Mouse (Mus musculus): ENCODE data around the gene 1600014C23Rik. TPM values are rescaled to one million over a fixed set of nuclear protein-coding genes. Genes with fewer than 3 reads are reported as not detected.
A peak's percentile ranks its signal among the peaks of the same experiment; 100 is the strongest.

Gene 1600014C23Rik
- total RNA-seq, 1 experiment, result not detected

DNA sequence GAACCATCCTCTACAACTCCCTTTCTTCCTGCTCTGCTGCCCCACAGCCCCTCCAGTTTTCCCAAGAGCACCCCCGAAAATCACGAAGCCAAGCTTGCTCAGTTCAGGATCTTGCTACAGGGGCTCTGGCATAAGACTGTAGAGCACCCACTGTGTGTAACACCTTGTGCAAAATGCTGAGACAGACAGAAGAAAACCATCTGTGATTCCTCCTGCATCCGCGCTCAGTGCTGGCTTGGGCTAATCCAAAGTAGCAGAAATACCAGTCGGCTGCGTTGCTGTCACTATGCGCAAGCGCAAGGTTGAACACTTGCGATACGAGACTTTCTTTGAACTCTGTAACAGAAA, 9.1 kb downstream of the 1600014C23Rik start:
- Histone ChIP-seq H3K36me3 (ENCODE audit: control insufficient read depth, insufficient read depth, low read length, poor library complexity, severe bottlenecking) (no peaks in the 10 kb centered on the region), H3K4me3 (ENCODE audit: insufficient read depth in 1 of 2, low read depth in 1 of 2, low read length in 2 of 2, poor library complexity in 1 of 2, severe bottlenecking in 1 of 2) (no peak overlapping the region)

DNA sequence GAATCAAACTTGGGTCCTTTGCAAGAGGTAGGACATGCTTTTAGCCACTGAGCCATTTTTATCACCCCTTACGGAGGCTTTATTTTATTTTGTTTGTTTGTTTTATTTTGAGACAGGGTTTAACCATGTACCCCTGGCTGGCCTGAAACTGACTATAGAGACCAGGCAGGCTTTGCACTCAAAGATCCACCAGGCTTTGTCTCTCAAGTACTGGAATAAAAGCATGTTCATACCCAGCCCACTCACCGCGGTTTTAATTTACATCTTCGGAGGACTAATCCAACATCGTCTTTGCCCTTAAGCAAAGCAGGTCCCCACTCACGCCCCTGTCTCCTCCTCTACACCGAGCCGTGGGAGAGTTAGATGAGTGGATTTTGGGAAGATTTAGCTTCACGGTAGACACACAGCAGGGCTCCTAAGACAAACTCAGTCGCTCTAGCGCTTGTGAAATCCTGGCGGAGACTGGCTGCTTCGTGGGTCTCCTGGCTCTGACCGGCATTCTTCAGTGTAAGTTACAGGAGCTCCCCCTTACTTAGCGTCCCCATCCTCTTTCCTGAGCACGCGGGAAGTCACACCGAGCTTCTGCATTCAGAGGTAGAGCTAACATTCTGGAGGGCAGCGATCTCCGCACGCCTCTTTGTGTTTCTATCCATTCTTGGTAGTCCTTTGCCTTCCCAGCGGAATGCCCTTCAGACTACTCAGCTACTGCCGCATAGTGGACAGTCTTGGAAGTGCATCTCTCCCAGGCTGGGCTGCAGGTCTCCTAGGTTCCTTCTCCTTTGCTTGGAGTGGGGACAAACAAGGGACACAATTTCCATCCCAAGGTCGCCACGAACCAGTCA, 9.7 kb downstream of the 1600014C23Rik start:
- H3K27ac ChIP-seq (ENCODE audit: insufficient read depth, low read depth, low read length, poor library complexity, severe bottlenecking), result no peak overlapping the region
- H3K4me1 ChIP-seq (ENCODE audit: control insufficient read depth in 2 of 2, insufficient read depth in 2 of 2, low read length in 2 of 2, poor library complexity in 1 of 2), result peaks cover 1 to 7% of the 10 kb centered on the region in 2 experiments; a peak in 1 of 4 replicates
- no peaks in the 10 kb centered on the region for H3K36me3 ChIP-seq (ENCODE audit: control insufficient read depth, insufficient read depth, low read length, poor library complexity, severe bottlenecking)
- DNase-seq (ENCODE audit: low read depth, low spot score), result peak; percentile 90
- peak overlapping the region; percentile 72; the same call in 1 of the 2 replicates for H3K9ac ChIP-seq (ENCODE audit: insufficient read depth, low read depth, low read length, poor library complexity, severe bottlenecking)
- in situ Hi-C loops (cut with MboI; ENCODE audit: low sequenced_read_pairs in 2 of 2, unreplicated experiment in 2 of 2), result no loop called here
- peak overlapping the region; percentile 50 to 54 for H3K4me3 ChIP-seq (ENCODE audit: insufficient read depth in 1 of 2, low read depth in 1 of 2, low read length in 2 of 2, poor library complexity in 1 of 2, severe bottlenecking in 1 of 2)
- TF ChIP-seq CHD2 (IDR thresholded peaks at IDR 0.05; ENCODE audit: low read depth, low read length) (no peak), HCFC1 (IDR thresholded peaks at IDR 0.05; ENCODE audit: borderline replicate concordance, insufficient read depth, low read length) (no peak), ZC3H11A (IDR thresholded peaks at IDR 0.05; ENCODE audit: borderline replicate concordance, low read depth, low read length) (peak; percentile 17; the same call in 1 of the 2 replicates), MAFK (IDR thresholded peaks at IDR 0.05; ENCODE audit: insufficient read depth, low read depth, low read length) (no peak), ZNF384 (IDR thresholded peaks at IDR 0.05; ENCODE audit: low read depth, low read length) (no peak)
- H3K9me3 ChIP-seq (ENCODE audit: control insufficient read depth, insufficient read depth, low read depth, low read length), result no peaks in the 10 kb centered on the region

More for the DNA sequence above, 9.1 kb downstream of the 1600014C23Rik start:
- in situ Hi-C loops (cut with MboI; ENCODE audit: low sequenced_read_pairs in 2 of 2, unreplicated experiment in 2 of 2), result no loop called here
- peaks cover 1 to 9% of the 10 kb centered on the region in 2 experiments; a peak in 1 of 4 replicates for H3K4me1 ChIP-seq (ENCODE audit: control insufficient read depth in 2 of 2, insufficient read depth in 2 of 2, low read length in 2 of 2, poor library complexity in 1 of 2)
- no peak overlapping the region for H3K9ac ChIP-seq (ENCODE audit: insufficient read depth, low read depth, low read length, poor library complexity, severe bottlenecking)
- H3K27ac ChIP-seq (ENCODE audit: insufficient read depth, low read depth, low read length, poor library complexity, severe bottlenecking), result no peak overlapping the region
- H3K9me3 ChIP-seq (ENCODE audit: control insufficient read depth, insufficient read depth, low read depth, low read length), result no peaks in the 10 kb centered on the region
- DNase-seq (ENCODE audit: low read depth, low spot score), result no peak
- TF ChIP-seq HCFC1 (IDR thresholded peaks at IDR 0.05; ENCODE audit: borderline replicate concordance, insufficient read depth, low read length) (no peak), CHD2 (IDR thresholded peaks at IDR 0.05; ENCODE audit: low read depth, low read length) (no peak), ZC3H11A (IDR thresholded peaks at IDR 0.05; ENCODE audit: borderline replicate concordance, low read depth, low read length) (no peak), ZNF384 (IDR thresholded peaks at IDR 0.05; ENCODE audit: low read depth, low read length) (no peak), MAFK (IDR thresholded peaks at IDR 0.05; ENCODE audit: insufficient read depth, low read depth, low read length) (no peak)

DNA sequence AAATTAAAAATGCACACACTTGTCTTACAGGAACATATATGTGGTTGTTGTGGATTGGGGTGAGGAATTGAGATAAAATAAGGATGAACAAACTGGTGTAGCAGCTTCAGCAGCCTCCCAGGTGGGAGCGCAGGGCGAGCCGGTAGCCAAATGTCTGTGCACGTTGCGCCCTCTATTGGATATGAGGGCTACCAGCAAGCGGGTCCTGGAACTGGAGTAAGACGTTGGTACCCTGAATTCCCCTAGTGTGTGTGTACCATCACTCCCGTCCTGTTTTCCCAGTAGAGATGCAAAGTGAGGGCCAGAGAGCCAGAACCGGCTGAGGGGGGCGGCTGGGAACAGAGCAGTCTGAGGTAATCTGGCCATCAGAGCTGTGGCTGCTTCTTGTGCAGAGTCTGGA, 15.3 kb downstream of the 1600014C23Rik start:
- no peak overlapping the region for H3K4me3 ChIP-seq (ENCODE audit: insufficient read depth in 1 of 2, low read depth in 1 of 2, low read length in 2 of 2, poor library complexity in 1 of 2, severe bottlenecking in 1 of 2)
- H3K9ac ChIP-seq (ENCODE audit: insufficient read depth, low read depth, low read length, poor library complexity, severe bottlenecking), result no peak overlapping the region
- in situ Hi-C loops (cut with MboI; ENCODE audit: low sequenced_read_pairs in 2 of 2, unreplicated experiment in 2 of 2), result no loop called here
- H3K36me3 ChIP-seq (ENCODE audit: control insufficient read depth, insufficient read depth, low read length, poor library complexity, severe bottlenecking), result no peaks in the 10 kb centered on the region
- TF ChIP-seq MAFK (IDR thresholded peaks at IDR 0.05; ENCODE audit: insufficient read depth, low read depth, low read length) (no peak), ZC3H11A (IDR thresholded peaks at IDR 0.05; ENCODE audit: borderline replicate concordance, low read depth, low read length) (0 out of 2 replicates have a peak, but pooled peaks have one; percentile 16)
- H3K9me3 ChIP-seq (ENCODE audit: control insufficient read depth, insufficient read depth, low read depth, low read length), result no peaks in the 10 kb centered on the region
- no peak overlapping the region for H3K27ac ChIP-seq (ENCODE audit: insufficient read depth, low read depth, low read length, poor library complexity, severe bottlenecking)
- peak; percentile 59 for DNase-seq (ENCODE audit: low read depth, low spot score)
- H3K4me1 ChIP-seq (ENCODE audit: control insufficient read depth in 2 of 2, insufficient read depth in 2 of 2, low read length in 2 of 2, poor library complexity in 1 of 2), result no peaks in the 10 kb centered on the region

GRCm38 (mm10) chr17:45711525-45711924, 22.1 kb downstream of the 1600014C23Rik start:
- Histone ChIP-seq H3K4me1 (ENCODE audit: control insufficient read depth in 2 of 2, insufficient read depth in 2 of 2, low read length in 2 of 2, poor library complexity in 1 of 2) (no peaks in the 10 kb centered on the region), H3K27ac (ENCODE audit: insufficient read depth, low read depth, low read length, poor library complexity, severe bottlenecking) (no peak overlapping the region), H3K36me3 (ENCODE audit: control insufficient read depth, insufficient read depth, low read length, poor library complexity, severe bottlenecking) (no peaks in the 10 kb centered on the region), H3K4me3 (ENCODE audit: insufficient read depth in 1 of 2, low read depth in 1 of 2, low read length in 2 of 2, poor library complexity in 1 of 2, severe bottlenecking in 1 of 2) (no peak overlapping the region), H3K9me3 (ENCODE audit: control insufficient read depth, insufficient read depth, low read depth, low read length) (no peaks in the 10 kb centered on the region), H3K9ac (ENCODE audit: insufficient read depth, low read depth, low read length, poor library complexity, severe bottlenecking) (no peak overlapping the region)
- DNase-seq (ENCODE audit: low read depth, low spot score), result no peak
- in situ Hi-C loops (cut with MboI; ENCODE audit: low sequenced_read_pairs in 2 of 2, unreplicated experiment in 2 of 2), result no loop called here
- TF ChIP-seq HCFC1 (IDR thresholded peaks at IDR 0.05; ENCODE audit: borderline replicate concordance, insufficient read depth, low read length) (no peak), MAFK (IDR thresholded peaks at IDR 0.05; ENCODE audit: insufficient read depth, low read depth, low read length) (no peak), CHD2 (IDR thresholded peaks at IDR 0.05; ENCODE audit: low read depth, low read length) (no peak), ZNF384 (IDR thresholded peaks at IDR 0.05; ENCODE audit: low read depth, low read length) (no peak), ZC3H11A (IDR thresholded peaks at IDR 0.05; ENCODE audit: borderline replicate concordance, low read depth, low read length) (no peak)
